Mouse (Mus musculus): ENCODE results near the gene Cubn.

Cubn gene

GRCm38 (mm10) chr2:13480744-13481143 lies 10.9 kb downstream of the Cubn start:
- DNase-seq: no peak

DNA sequence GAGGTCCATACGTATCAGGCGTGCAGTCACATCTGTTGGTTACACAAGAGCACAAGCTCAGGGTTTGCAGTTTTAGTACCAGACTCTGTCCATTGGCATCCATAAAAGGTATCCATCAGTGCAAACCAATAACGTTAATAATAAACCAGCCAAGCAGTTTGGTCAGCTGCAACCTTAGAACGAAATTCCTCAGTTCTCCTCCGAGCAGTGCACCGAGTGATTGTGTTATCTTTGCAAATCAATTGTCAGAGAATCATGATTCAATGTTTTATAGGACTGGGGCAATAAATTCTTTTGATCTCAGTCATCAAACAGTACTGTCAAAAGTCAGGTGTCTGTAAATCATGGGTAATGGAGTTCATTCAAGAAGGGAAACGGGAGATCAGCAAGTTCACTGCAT lies 12.4 kb downstream of the Cubn start:
- no peak for DNase-seq

GRCm38 (mm10) chr2:13470108-13470507 lies 21.5 kb downstream of the Cubn start:
- DNase-seq: no peak

DNA sequence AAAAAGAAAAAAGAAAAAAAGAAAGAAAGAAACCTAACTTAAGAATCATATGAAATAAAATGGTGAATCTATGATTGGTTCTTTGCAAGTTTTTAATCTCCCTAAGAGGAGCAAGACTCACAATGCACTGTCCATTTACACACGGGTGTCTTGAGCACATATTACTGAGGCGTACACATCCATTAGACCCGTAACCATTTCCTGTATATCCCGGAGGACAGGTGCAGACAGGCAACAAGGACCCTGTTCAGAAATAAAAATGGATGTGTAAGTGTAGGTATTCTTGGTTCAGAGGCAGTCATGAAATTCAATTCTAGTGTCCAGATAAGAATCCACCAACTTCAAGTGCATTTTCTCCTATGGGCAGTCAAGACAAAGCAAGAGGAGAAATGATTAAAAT lies 22.0 kb downstream of the Cubn start:
- no peak for DNase-seq

GRCm38 (mm10) chr2:13466685-13467084 lies 24.9 kb downstream of the Cubn start:
- DNase-seq: no peak

- DNase-seq: no peak
Measured at GRCm38 (mm10) chr2:13458088-13458487, 33.5 kb downstream of the Cubn start.

- no peak for DNase-seq
Measured at GRCm38 (mm10) chr2:13456821-13457220, 34.8 kb downstream of the Cubn start.

DNA sequence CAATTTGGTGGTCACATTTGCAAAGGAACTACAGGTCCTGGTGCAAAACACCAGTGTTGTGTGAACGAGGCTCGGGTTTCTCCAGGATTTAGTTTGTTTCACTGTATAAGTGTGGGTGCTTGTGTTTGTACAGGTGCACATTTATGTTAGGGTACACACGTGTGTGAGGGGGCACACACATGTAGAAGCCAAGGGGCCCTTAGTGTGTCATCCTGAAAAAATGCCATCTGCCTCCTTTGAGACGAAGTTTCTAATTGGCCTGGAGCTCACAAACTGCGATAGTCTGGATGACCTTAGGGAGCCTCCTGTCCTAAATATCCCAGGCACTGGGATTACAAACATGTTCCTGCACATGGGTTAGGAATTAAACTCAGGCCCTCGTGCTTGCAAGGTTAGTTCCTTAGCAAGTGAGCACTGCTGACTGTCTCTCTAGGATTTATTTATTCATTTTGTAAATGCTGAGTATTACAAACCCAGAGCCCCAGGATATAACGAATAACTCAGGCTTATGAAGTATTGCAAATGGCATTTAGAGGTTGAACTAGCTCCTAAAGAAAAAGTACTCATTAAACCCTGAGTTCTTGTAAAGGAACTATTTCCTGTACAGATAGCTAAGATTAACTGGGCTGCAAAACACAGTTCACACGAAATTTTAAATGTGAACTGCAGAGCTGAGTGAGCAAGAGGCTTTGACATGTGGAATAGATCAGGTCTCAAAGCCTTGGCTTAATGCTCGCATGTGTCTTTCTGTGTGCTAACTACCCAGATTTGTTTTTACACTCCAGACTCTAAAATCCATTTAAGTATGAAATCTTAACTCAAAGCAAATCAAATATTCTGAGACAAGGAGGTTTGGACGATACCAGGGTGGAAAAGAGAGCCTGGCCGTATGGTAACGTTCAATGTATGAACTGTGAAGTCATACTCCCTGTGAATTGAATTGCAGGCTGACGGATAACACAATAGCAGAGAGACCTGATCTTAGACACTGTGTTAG lies 39.8 kb downstream of the Cubn start:
- no peak for DNase-seq

- no peak for DNase-seq
Measured at GRCm38 (mm10) chr2:13450895-13451294, 40.7 kb downstream of the Cubn start.

GRCm38 (mm10) chr2:13450470-13450869 lies 41.1 kb downstream of the Cubn start:
- DNase-seq: no peak

GRCm38 (mm10) chr2:13445156-13445555 lies 46.5 kb downstream of the Cubn start:
- DNase-seq: no peak

- DNase-seq: no peak
Measured at GRCm38 (mm10) chr2:13438983-13439382, 52.6 kb downstream of the Cubn start.

- DNase-seq: no peak
Measured at GRCm38 (mm10) chr2:13438275-13438845, 53.3 kb downstream of the Cubn start.

DNA sequence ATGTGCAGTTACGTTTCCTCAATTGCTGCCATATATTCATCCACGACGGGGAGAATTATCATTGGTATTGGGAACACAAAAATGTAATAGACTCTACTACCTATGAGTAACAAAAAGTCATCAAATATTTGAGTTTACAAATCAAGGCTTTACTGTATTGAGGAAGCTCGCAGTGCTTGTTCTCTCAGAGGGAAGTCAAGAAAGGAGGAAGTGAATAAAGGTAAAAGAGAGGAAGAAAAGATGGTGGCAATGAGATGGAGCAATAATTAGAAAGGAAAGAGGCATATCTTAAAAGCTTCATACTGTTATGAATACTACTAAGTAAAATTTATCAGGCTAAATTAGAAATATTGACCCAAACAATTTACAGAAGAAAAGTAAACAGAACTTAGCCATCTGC lies 59.6 kb downstream of the Cubn start:
- DNase-seq: no peak

- no peak for DNase-seq
Measured at GRCm38 (mm10) chr2:13421974-13422760, 69.4 kb downstream of the Cubn start.

DNA sequence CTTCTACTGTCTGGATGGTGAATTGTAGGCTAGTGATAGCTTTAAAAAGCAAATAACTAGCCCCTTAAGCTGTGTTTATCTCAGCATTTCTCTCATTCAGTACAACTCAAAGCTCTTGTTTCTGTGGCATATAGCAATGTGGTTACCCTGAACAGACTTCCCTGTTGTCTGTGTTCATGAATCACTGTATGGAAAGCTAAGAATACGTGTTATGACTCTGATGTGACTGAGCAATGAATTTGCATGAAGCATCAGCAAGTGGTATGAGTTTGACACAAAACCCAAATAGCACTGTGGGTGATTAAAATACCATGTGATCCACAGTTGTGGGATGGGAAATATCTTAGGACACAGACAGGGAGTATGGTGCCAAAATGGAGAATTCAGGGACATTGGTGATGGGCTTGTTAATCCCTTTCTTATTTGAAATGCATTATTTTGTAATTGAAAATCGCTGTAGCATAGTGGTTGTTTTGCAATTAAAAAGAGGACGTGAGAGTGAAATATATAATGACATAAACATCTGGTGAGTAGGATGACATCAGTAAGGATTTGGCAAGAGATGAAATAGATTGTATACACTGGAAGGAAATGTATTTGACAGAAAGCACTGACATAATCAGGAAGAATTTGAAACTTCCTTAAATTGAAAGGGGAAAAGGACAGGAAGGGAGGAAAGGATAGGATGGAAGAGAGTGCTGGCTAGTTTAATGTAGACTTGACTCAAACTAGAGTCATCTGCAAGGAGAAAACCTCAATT lies 74.7 kb downstream of the Cubn start:
- DNase-seq: no peak

DNA sequence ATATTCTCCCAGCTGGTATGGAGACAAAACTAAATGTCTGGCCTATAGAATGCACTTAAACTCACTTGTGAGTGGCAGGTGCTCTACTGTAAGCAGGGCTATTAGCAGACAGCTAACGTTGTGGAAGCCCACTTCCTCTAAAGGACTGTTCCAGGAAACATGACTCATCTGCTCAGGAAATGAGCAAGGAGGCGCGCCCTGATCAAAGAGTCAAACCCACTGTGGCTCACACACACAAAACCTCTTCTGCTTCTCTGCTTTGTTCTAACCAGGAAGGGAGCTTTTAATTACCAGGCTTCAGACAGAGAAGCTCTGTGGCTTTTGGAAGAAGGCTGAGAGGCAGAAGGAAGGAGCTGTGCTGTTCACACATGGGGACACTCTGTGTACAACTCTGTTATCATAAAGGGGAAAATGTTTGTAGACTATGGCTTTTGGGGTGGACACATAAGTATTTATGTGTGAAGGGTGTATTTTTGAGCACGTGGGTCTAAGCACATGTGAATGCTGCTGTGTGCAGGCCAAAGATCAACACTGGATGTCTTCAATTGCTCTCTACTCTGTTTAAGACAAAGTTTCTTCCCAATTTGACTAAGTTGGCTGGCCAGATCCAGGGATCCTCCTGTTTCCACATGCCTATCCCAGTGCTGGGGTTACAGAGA lies 78.0 kb downstream of the Cubn start:
- DNase-seq: no peak

- DNase-seq: no peak
Measured at GRCm38 (mm10) chr2:13410660-13411059, 81.0 kb downstream of the Cubn start.

DNA sequence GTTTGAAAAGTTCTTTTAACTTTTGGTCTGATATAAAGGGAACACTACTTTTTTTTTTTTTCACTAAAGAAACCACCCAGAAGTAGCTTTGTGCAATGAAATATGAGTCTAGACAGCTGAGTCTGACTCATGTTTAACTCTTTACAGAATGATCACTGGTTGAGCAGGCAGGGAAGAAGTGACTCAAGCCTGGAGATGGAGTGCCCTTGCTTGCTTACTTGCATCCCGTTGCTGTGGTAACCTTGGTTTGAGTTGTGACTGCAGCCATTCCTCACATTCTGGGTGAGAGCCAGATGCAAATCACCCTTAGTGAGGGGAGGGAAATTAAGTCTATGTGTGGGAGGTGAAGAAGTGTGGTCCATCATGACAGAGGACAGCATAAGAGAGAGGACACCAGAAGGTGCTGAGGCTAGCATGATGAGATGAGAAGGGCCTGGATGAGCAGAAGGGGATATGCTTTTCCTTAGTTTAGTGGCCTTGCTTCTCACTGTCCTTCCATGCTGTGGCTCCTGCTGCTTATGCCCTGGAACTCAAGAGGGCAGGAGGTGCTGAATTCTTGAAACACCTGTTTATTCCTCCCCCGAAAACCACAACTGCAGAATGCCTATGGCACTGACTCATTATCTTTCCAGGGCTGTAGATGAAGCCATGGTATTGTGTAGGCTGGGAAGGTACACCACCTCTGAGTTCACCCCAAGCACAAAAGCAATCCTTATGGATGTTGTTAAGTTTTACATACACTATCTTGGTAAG lies 81.7 kb downstream of the Cubn start:
- no peak for DNase-seq

DNA sequence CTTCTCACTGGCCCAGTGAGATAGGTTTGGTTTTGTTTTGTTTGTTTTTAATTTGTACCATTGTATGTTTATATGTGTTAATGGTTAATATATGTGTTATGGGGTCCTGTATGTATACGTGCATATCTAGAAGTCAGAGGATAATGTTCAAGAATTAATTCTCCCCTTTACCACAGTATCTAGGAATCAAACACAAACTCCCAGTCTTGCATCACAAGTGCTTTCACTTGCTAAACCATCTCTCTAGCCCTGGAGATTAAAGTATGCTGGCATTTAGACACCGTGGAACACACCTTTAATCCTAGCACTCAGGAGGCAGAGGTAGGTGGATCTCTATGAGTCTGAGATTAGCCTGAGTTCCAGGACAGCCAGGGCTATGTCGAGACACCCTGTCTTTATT lies 83.3 kb downstream of the Cubn start:
- no peak for DNase-seq

GRCm38 (mm10) chr2:13407698-13408097 lies 83.9 kb downstream of the Cubn start:
- no peak for DNase-seq
